ENCODE assay signal across 21 mouse cellular contexts in the genomic region with DNA sequence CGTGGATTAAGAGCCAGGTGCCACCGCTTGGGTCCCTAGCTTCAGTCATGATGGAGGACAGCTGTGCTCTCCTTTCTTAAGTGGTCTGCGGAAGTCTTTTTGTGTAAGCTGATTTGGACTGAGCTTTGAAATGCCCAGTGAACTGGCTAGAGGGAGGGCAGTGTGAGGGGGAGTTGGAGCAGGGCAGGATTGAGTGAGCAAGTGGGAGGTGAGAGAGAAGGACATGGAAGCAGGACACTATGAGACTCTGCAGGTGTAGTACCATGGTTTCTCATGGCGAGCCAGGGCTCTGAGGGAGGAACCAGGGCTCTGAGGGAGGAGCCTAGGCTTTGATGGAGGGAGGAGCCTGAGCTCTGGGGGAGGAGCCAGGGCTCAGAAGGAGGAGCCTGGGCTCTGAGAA.
"Had no signal": no experiment of that assay in that cellular context is flagged by ENCODE, and none has a peak within 500 bp of the region (broad histone marks: within the 10 kb centered on the region; RNA-seq: fewer than 3 reads in every experiment).

No protein-coding gene starts in this region.

- H3K27ac ChIP-seq: left cerebral cortex, adult 2 months; liver, embryonic 14.5 days; midbrain, embryonic 10.5 days; midbrain, embryonic 13.5 days; neural tube, embryonic 13.5 days; stomach, embryonic 15.5 days had no signal

- H3K4me3 ChIP-seq: left cerebral cortex, adult 2 months; megakaryocyte, embryonic 14.5 days; midbrain, embryonic 10.5 days; midbrain, embryonic 13.5 days; myocyte; neural tube, embryonic 13.5 days; stomach, embryonic 15.5 days had no signal

- H3K9ac ChIP-seq: liver, embryonic 14.5 days; liver, postnatal 0 days; lung, embryonic 14.5 days; midbrain, embryonic 13.5 days; neural tube, embryonic 13.5 days; stomach, embryonic 15.5 days had no signal

- ATAC-seq: intestine, embryonic 16.5 days; liver, postnatal 0 days; lung, postnatal 0 days; midbrain, embryonic 13.5 days; midbrain, embryonic 16.5 days had no signal

- H3K4me2 ChIP-seq: liver, embryonic 11.5 days; lung, embryonic 14.5 days; midbrain, embryonic 13.5 days; neural tube, embryonic 13.5 days; stomach, embryonic 15.5 days had no signal

- H3K4me1 ChIP-seq: megakaryocyte, embryonic 14.5 days had no signal

- H3K27me3 ChIP-seq: midbrain, embryonic 13.5 days; neural tube, embryonic 13.5 days; stomach, embryonic 15.5 days had no signal

- DNase-seq: kidney, adult 8-10 months; layer of hippocampus, postnatal 36 days; liver, postnatal 0 days; lung, embryonic 14.5 days; lung, postnatal 36 days; retina, postnatal 1 day; right cerebral cortex, postnatal 25 days; spleen, adult 18-20 months; thymus, postnatal 25 days had no signal

- H3K9me3 ChIP-seq: stomach, embryonic 15.5 days had no signal

- H3K36me3 ChIP-seq: midbrain, embryonic 10.5 days; midbrain, embryonic 13.5 days; neural tube, embryonic 13.5 days; stomach, embryonic 15.5 days had no signal
